Mouse (Mus musculus) CH12.LX (cell line): ENCODE measurements at regions not wholly inside any gene's neighbourhood (a gene's known extent, or its start where the extent isn't known, plus 50 kb on each side); places are given as distances from the start of the nearest gene placed in this dataset.

ENCODE experiments used
- DNase-seq: peaks from one replicate; pipeline ENCODE4 v3.0.0-alpha.2; 2013; ENCODE audit errors: extremely low read depth
- H3K27ac ChIP-seq: 2 replicates; pipeline ENCODE4 v1.5.1; 2012; ENCODE audit warnings: low read depth, mild to moderate bottlenecking, control low read depth, moderate library complexity; ENCODE audit not compliant: insufficient read depth
- H3K27me3 ChIP-seq: replicated peaks from 2 replicates; pipeline ENCODE3; 2012; ENCODE audit warnings: inconsistent platforms
- H3K36me3 ChIP-seq, 2 experiments: replicated peaks in 1 of 2; 2 replicates each; pipeline versions ENCODE3 to v1.6.1; 2012; ENCODE audit warnings: inconsistent platforms in 1 of 2, low read length in 1 of 2, mild to moderate bottlenecking in 1 of 2, mixed read lengths in 1 of 2, moderate library complexity in 1 of 2; ENCODE audit not compliant: control insufficient read depth in 1 of 2, insufficient read depth in 1 of 2
- H3K4me1 ChIP-seq, 2 experiments: 2 replicates each; pipeline ENCODE4 v1.6.1; 2012; ENCODE audit warnings: inconsistent platforms in 1 of 2, moderate library complexity in 1 of 2; ENCODE audit not compliant: insufficient read depth in 2 of 2, control insufficient read depth in 1 of 2
- H3K4me2 ChIP-seq: 2 replicates; pipeline ENCODE4 v1.6.1; 2012; ENCODE audit warnings: low read depth, mild to moderate bottlenecking, control low read depth; ENCODE audit not compliant: poor library complexity, insufficient read depth, severe bottlenecking
- H3K4me3 ChIP-seq, 3 experiments: fragments of 150-350 bp in 1 of 3; sonication (generic) in 1 of 3; replicated peaks in 1 of 3; 2 replicates each; pipeline versions ENCODE3 to v1.5.1; 2011 to 2012; ENCODE audit warnings: low read depth in 2 of 3, low read length in 2 of 3, mild to moderate bottlenecking in 2 of 3, moderate library complexity in 2 of 3, control low read depth in 1 of 3, improper control_type of control experiment in 1 of 3, inconsistent platforms in 1 of 3, mixed read lengths in 1 of 3; ENCODE audit not compliant: poor library complexity in 1 of 3
- H3K79me2 ChIP-seq: replicated peaks from 2 replicates; pipeline ENCODE4 v1.6.1; 2012; ENCODE audit warnings: mild to moderate bottlenecking, moderate library complexity; ENCODE audit not compliant: control insufficient read depth, poor library complexity, insufficient read depth, severe bottlenecking; ENCODE audit errors: extremely low read depth
- H3K9ac ChIP-seq: 2 replicates; pipeline ENCODE4 v1.6.1; 2012; ENCODE audit warnings: low read depth, mild to moderate bottlenecking, control low read depth, moderate library complexity; ENCODE audit not compliant: insufficient read depth
- H3K9me3 ChIP-seq: replicated peaks from 2 replicates; pipeline ENCODE3; 2012; ENCODE audit warnings: low read length, inconsistent platforms, mixed read lengths
- CHD1 ChIP-seq: IDR thresholded peaks from 2 replicates; pipeline ENCODE4 v1.6.1; 2012; ENCODE audit warnings: low read depth, low read length, improper control_type of control experiment, inconsistent platforms
- CHD2 ChIP-seq: IDR thresholded peaks from 2 replicates; pipeline ENCODE4 v1.6.1; 2011; ENCODE audit warnings: low read length, improper control_type of control experiment
- CTCF ChIP-seq, 2 experiments: IDR thresholded peaks in 1 of 2; conservative IDR thresholded peaks in 1 of 2; 2 replicates each; pipeline ENCODE4 v1.5.1; 2011 to 2012; ENCODE audit warnings: low read depth in 2 of 2, low read length in 2 of 2, improper control_type of control experiment in 1 of 2, inconsistent platforms in 1 of 2, mild to moderate bottlenecking in 1 of 2, moderate library complexity in 1 of 2
- E2F4 ChIP-seq: IDR thresholded peaks from 2 replicates; pipeline ENCODE4 v1.6.1; 2011; ENCODE audit warnings: low read depth, low read length, improper control_type of control experiment; ENCODE audit not compliant: insufficient replicate concordance
- ELF1 ChIP-seq: IDR thresholded peaks from 2 replicates; pipeline ENCODE4 v1.6.1; 2014; ENCODE audit warnings: low read depth, mild to moderate bottlenecking, inconsistent platforms, low read length, improper control_type of control experiment
- KAT2A ChIP-seq: IDR thresholded peaks from 2 replicates; pipeline ENCODE4 v1.6.1; 2012; ENCODE audit warnings: low read length, improper control_type of control experiment, inconsistent platforms; ENCODE audit not compliant: insufficient replicate concordance
- MAZ ChIP-seq: IDR thresholded peaks from 2 replicates; pipeline ENCODE4 v1.6.1; 2012; ENCODE audit warnings: low read depth, mild to moderate bottlenecking, inconsistent platforms, low read length, improper control_type of control experiment, moderate library complexity
- POLR2A ChIP-seq: IDR thresholded peaks from 2 replicates; pipeline ENCODE4 v1.6.1; 2011; ENCODE audit warnings: low read depth, mild to moderate bottlenecking, improper control_type of control experiment, low read length
- RAD21 ChIP-seq: IDR thresholded peaks from 2 replicates; pipeline ENCODE4 v1.6.1; 2011; ENCODE audit warnings: low read depth, mild to moderate bottlenecking, low read length, improper control_type of control experiment, moderate library complexity
- SMC3 ChIP-seq: IDR thresholded peaks from 2 replicates; pipeline ENCODE4 v1.6.1; 2011; ENCODE audit warnings: low read depth, low read length, improper control_type of control experiment
- TBP ChIP-seq: conservative IDR thresholded peaks from 2 replicates; pipeline ENCODE4 v1.6.1; 2011; ENCODE audit warnings: low read depth, low read length, improper control_type of control experiment
- TCF12 ChIP-seq: IDR thresholded peaks from 2 replicates; pipeline ENCODE4 v1.6.1; 2014; ENCODE audit warnings: low read depth, mild to moderate bottlenecking, inconsistent platforms, low read length, improper control_type of control experiment
- ZC3H11A ChIP-seq: IDR thresholded peaks from 2 replicates; pipeline ENCODE4 v1.6.1; 2012; ENCODE audit warnings: low read depth, mild to moderate bottlenecking, inconsistent platforms, low read length, improper control_type of control experiment
- dilution Hi-C: fragments of 300-500 bp; cut with MboI; formaldehyde crosslinking; loops from 2 replicates; pipeline ENCODE4 v1.14.3; 2020; ENCODE audit warnings: low sequenced_read_pairs; ENCODE audit not compliant: extremely low pct_unique_long_range_greater_than_20kb, extremely low pct_ligation_motif_present
- in situ Hi-C: fragments of 300-500 bp; cut with MboI; formaldehyde crosslinking; loops from 3 replicates; pipeline ENCODE4 v1.14.3; 2019; ENCODE audit warnings: low sequenced_read_pairs, low pct_ligation_motif_present, low pct_unique_long_range_greater_than_20kb, mixed read lengths

DNA sequence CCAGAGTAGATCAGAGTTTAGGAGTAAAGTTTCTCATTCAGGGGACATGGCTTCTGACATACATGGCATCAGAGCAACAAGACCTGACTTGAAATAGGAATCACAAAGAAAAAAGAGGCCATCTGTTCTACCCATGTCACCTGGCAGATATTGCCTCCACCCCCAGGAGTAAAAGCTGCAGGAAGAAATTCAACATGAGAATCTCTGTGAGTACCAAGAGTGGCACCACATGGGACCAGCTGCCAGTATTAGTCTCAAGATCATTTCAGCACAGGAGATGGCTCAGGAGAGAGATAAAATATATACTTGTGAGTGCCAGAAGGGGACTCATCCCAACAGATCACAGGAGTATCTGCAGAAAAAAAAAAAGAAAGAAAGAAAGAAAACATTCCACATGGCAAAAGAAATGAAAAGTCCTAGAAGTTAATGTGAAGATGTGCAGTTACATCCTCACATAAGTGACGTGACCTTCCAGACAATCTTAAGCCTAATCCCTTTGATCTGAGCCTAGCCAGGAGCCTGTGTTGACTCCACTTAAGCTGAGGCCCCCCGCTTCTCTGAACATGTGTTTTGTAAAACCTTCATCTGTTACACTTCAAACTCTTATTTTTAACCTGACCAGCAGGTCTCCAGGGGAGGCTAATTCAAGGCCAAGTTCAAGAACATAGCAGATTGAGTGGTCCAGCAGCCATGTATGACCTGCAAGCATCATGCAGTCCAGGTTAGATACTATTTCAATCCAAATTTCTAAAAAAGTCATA lies 118.9 kb upstream of the Gm9972 start:
- Histone ChIP-seq H3K36me3 (no peaks in the 10 kb centered on the region), H3K4me3 (no peak overlapping the region), H3K27me3 (no peaks in the 10 kb centered on the region), H3K9ac (no peak overlapping the region), H3K9me3 (no peaks in the 10 kb centered on the region), H3K27ac (no peak overlapping the region), H3K79me2 (no peaks in the 10 kb centered on the region), H3K4me1 (no peaks in the 10 kb centered on the region), H3K4me2 (no peak overlapping the region)
- dilution Hi-C loops (no loop called here), in situ Hi-C loops (no loop called here)
- TF ChIP-seq RAD21 (no peak), KAT2A (no peak), MAZ (no peak)
- DNase-seq, result no peak

DNA sequence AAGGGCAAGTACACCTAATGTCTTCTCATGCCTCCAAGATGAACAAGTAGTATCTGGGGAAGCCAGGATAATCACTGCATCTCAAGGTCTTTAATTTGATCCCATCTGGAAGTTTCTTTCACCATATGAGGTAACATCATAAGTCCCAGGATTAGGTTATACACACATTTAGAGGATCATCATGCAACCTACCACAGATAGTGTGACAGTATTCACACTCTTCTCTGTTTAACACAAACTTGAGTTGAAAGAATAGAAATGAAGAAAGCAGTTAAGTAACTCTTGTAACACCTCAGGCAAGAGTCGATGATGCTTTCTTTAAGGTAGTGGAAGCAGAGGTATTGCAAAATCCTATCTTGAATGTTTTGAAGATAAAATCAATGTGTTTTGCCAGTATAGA lies 116.3 kb upstream of the Gm9972 start:
- in situ Hi-C loops (no loop called here), dilution Hi-C loops (no loop called here)
- no peaks in the 10 kb centered on the region for H3K9me3 ChIP-seq

DNA sequence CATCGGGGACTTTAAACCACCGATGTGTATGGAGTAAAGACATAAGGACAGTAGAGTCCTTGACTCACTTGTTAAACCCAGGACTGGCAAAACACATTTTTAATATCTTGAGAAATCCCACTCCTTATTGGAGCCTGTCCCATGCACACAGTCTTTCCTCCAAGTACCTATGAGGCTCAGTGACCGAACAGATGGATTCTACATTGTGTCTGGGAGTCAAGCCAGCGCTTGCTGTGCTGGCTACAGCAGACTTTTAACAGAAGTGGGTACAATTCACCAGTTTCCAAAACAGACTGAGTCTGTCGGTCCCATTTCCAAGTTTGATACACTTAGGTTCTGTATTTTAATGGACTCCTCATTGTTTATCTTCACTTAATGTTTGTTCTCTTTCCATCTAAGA lies 108.4 kb upstream of the Gm9972 start:
- dilution Hi-C loops, result no loop called here
- H3K9me3 ChIP-seq, result no peaks in the 10 kb centered on the region
- H3K4me2 ChIP-seq, result no peak overlapping the region
- in situ Hi-C loops, result no loop called here
- no peak overlapping the region for H3K27ac ChIP-seq
- no peaks in the 10 kb centered on the region for H3K79me2 ChIP-seq
- TF ChIP-seq CTCF (conservative IDR thresholded peaks at IDR 0.05 in 1 of 2, IDR thresholded peaks at IDR 0.05 in 1 of 2; ENCODE audit: low read depth in 2 of 2, low read length in 2 of 2), result no peak
- no peak for DNase-seq
- H3K4me3 ChIP-seq, result no peak overlapping the region
- no peaks in the 10 kb centered on the region for H3K27me3 ChIP-seq
- no peaks in the 10 kb centered on the region for H3K4me1 ChIP-seq
- no peaks in the 10 kb centered on the region for H3K36me3 ChIP-seq
- H3K9ac ChIP-seq, result no peak overlapping the region

More for the DNA sequence above, 116.3 kb upstream of the Gm9972 start:
- no peaks in the 10 kb centered on the region for H3K36me3 ChIP-seq
- no peaks in the 10 kb centered on the region for H3K27me3 ChIP-seq
- H3K9ac ChIP-seq, result no peak overlapping the region
- no peaks in the 10 kb centered on the region for H3K4me1 ChIP-seq
- DNase-seq, result no peak
- no peaks in the 10 kb centered on the region for H3K79me2 ChIP-seq
- no peak overlapping the region for H3K4me3 ChIP-seq
- no peak overlapping the region for H3K4me2 ChIP-seq
- no peak overlapping the region for H3K27ac ChIP-seq
- TF ChIP-seq TCF12 (no peak), E2F4 (no peak), KAT2A (no peak), SMC3 (no peak), CHD2 (no peak), TBP (no peak), ZC3H11A (no peak), CHD1 (no peak), CTCF (conservative IDR thresholded peaks at IDR 0.05 in 1 of 2, IDR thresholded peaks at IDR 0.05 in 1 of 2; ENCODE audit: low read depth in 2 of 2, low read length in 2 of 2) (no peak), POLR2A (no peak), ELF1 (no peak)
